Mouse (Mus musculus) mouse embryonic stem cell (cell line): Measurements from ENCODE around the gene Dennd2a.

Experiments used
- in situ Hi-C, 2 experiments: fragments of 300-500 bp; cut with MboI; formaldehyde crosslinking; loops; 1 replicate in 1 of 2; 3 replicates in 1 of 2; pipeline ENCODE4 v1.14.3; 2019 to 2020; ENCODE audit warnings: low sequenced_read_pairs in 2 of 2, low pct_unique_long_range_greater_than_20kb in 1 of 2, mixed read lengths in 1 of 2; ENCODE audit not compliant: unreplicated experiment in 1 of 2

The Dennd2a gene

GRCm38 (mm10) chr6:39434111-39434885, 123.4 kb downstream of the Dennd2a start:
- in situ Hi-C loops, result no loop called here

DNA sequence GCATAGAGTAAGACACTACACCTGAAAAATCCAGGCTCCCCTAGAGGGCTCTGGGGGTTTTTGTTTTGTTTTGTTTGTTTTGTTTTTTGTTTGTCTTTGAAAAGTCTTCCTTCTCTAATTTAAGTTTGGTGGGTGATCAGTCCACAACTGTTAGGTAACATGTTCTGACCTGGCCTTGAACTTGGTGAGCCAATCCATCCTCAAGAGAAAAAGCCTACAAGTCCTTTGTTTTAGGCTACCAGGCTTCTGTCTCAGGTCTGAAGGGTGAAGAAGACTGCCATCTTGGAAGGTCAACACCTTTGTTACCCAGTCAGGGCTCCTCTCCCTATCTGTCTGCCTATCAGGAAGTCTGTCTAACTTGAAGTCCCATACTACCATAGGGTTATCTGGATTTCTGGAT, 124.0 kb downstream of the Dennd2a start:
- in situ Hi-C loops, result no loop called here

DNA sequence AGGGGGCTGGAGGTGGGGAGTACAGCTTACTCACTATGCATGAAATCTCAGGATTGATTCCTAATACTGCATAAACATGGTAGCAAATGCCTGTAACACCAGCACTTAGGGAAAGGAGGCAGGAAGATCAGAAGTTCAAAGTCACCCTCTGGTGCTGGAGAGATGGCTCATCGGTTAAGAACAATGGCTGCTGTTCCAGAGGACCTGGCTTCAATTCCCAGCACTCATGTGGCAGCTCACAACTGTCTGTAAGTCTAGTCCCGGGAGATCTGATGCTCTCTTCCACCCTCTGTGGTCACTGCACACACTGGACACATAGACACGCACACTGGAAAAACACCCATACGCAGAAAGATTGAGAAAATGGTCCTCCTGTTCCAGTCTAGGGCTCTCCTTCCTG, 124.5 kb downstream of the Dennd2a start:
- in situ Hi-C loops, result no loop called here

- in situ Hi-C loops, result no loop called here
Observed at GRCm38 (mm10) chr6:39430722-39431121, 126.9 kb downstream of the Dennd2a start.

DNA sequence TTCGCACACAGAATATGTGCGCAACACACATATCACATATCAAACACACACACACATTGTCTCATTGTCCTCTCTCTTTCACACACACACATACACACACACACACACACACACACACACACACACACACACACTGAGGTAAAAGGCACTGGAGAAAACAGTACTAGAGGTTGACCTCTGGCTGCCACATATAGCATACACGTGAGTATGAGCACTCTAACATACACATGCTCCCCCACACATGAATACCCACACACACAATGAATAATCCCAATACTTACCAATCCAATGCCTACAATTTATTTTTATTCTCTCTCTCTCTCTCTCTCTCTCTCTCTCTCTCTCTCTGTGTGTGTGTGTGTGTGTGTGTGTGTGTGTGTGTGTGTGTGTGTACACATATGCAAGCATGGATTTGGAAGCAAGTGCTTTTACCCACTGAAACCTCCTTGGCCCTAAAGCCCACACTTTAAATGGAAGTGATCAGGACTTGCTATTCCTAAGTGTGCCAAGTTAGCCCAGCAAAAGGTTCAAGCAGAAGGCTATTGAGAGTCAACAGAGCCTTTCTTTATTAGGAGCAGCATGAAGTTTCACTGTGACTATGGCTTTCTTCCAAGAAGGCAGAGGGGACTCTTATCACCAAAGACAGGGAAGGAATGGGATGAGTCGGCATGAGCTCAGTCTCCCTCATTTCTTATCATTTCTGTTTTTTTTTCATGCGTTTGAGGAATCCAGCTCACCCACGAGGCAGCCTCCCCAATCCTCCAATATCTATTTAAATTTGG, 128.5 kb downstream of the Dennd2a start:
- in situ Hi-C loops, result no loop called here

- in situ Hi-C loops, result no loop called here
Observed at GRCm38 (mm10) chr6:39427276-39428003, 130.2 kb downstream of the Dennd2a start.

GRCm38 (mm10) chr6:39426725-39427124, 130.9 kb downstream of the Dennd2a start:
- in situ Hi-C loops, result no loop called here

DNA sequence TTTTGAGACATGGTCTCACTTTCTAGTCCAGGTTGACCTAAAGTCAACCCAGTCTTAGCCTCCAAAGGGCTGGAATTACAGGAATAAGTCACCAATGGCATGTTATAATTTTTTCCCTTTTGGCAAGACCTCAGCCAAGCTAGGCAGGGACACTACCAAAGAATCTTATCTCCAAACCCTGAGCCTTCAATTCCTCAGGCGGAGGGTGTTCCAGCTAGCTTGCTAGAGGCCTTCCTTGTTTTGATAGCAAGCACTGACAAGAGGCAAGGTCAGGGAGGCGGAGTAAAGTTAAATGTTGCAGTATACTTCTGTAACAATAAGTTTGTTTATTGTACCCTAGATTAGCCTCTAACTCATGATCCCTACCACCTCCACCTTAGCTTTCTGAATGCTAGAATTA, 132.5 kb downstream of the Dennd2a start:
- in situ Hi-C loops, result no loop called here

DNA sequence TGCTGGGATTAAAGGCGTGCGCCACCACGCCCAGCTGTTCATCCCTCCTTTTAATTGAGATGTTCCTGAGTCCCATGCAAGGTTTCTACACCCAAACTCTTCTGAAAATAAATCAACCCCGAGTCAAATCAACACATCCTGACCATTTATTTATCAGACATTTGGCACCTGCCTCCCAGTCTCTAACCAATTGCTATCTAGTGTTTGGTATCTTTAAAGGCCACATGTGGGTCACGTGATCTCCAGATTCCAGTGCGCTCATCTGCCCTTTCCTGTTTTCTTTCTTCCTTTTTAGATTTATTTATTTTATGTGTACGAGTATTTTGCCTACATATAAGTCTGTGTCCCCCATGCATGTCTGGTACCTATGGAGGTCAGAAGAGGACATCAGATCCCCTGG, 134.0 kb downstream of the Dennd2a start:
- in situ Hi-C loops, result no loop called here

DNA sequence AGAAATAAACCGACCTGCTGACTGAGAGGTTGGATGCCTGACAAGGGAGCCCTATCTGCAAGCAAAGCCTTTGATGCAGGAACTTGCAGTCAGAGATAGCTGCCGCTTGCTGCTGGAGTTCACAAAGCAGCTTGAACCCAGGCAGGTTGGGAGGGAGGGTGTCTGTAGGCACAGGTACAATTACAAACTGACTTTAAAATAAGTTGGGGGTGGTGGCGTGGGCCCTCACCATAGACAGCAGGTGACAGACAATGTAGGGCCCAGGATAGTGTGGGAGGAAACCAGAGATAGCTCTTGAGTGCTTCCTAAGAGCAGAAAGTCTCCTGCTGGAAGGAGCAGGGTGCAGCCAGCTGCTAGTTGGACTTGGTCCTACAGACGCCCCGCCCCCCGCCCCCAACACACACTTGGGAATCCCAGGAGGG, 134.5 kb downstream of the Dennd2a start:
- in situ Hi-C loops, result no loop called here

DNA sequence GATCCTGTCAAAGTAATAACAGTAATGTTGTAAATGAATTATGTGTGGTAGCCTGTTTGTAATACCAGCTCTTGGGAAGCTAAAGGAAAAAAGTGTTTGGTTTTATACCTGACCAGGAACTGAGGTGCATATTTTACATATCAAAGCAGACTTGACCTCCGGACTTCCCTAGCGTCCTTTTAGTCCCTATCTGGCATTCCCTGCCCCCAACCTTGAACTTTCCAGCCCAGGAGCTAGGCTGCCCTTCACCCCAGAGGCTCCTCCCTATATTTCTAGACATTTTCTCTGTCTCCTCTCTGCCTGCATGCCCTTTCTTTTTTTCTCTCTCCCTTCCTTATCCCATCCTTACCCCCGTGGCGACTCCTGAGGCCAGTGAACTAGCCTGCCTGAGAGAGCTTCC, 136.8 kb downstream of the Dennd2a start:
- in situ Hi-C loops, result no loop called here

- in situ Hi-C loops, result loop anchor here in 1 of 2 experiments (5.0 kb wide), 1 partner anchor 32 kb away; no protein-coding TSS in a partner anchor
Observed at GRCm38 (mm10) chr6:39419851-39420721, 137.6 kb downstream of the Dennd2a start, which contains the start of gene Mkrn1. Mkrn1 (minus strand) TSS chr6:39420462.

- in situ Hi-C loops, result loop anchor here in 1 of 2 experiments (5.0 kb wide), 1 partner anchor 33 kb away; no protein-coding TSS in a partner anchor
Observed at GRCm38 (mm10) chr6:39419386-39419850, 138.2 kb downstream of the Dennd2a start.

DNA sequence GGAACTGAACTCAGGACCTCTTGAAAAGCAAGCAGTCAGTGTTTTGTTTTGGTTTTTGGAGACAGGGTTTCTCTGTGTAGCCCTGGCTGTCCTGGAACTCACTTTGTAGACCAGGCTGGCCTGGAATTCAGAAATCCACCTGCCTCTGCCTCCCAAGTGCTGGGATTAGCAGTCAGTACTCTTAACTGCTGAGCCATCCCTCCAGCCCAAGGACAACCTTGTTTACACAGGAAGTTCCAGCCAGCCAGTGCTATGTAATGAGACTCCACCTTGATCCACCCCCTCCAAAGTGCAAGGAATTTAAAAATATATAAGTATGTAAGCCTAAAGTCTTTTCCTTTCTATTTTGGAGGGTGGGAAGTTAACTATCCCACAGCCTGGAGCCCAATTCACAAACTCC, 141.0 kb downstream of the Dennd2a start:
- in situ Hi-C loops, result loop anchor here in 1 of 2 experiments (5.0 kb wide), 1 partner anchor 36 kb away; no protein-coding TSS in a partner anchor

DNA sequence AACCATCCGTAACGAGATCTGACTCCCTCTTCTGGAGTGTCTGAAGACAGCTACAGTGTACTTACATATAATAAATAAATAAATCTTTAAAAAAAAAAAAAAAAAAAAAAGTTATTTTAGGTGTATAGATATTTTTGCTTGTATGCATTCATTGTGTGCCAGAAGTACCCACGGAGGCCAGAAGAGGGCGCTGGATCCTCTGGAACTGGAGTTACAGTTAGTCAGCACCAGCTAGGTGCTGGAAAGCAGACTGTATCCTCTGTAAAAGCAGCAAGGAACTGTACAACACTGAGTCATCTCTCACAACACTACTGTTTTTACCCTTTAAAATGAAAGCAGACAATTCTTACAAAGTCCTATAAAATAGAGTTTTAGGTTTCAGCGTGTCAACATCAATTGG, 141.9 kb downstream of the Dennd2a start:
- in situ Hi-C loops, result loop anchor here in 1 of 2 experiments (5.0 kb wide), 1 partner anchor 37 kb away; no protein-coding TSS in a partner anchor

DNA sequence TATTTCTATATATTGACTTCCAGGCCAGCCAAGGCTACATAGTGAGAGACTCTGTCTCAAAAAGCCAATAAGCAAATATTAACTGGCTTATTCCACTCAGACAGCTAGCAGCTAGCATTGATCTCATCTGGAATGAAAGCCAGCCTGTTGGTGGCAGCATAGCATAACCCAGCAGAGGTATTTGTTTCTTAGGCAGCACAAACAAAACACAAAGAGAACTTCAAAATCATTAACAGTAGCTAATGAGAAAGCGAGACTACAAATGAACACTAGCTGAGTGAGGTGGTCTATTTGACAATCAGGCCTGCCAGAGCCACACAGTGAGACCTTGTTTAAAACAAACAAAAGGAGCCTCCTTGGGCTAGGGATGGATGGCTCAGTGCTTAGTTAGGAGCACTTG, 143.6 kb downstream of the Dennd2a start:
- in situ Hi-C loops, result loop anchor here in 1 of 2 experiments (5.0 kb wide), 1 partner anchor 38 kb away; no protein-coding TSS in a partner anchor
